Mouse (Mus musculus): Measurements from ENCODE around the gene Mrpl19.

GRCm38 (mm10) chr6:81924304-81924703 lies 41.5 kb downstream of the Mrpl19 start:
- TF ChIP-seq CTCF (IDR thresholded peaks at IDR 0.05; ENCODE audit: borderline replicate concordance, extremely low read depth, insufficient read depth, insufficient read length) = no peak
- TF ChIP-seq POLR2A (IDR thresholded peaks at IDR 0.05; ENCODE audit: borderline replicate concordance, extremely low read depth, insufficient read depth, insufficient read length, poor library complexity, severe bottlenecking) = no peak

All from brain, embryonic 14.5 days (tissue).